Mouse (Mus musculus): ENCODE measurements around the gene Dock11. TPM values are rescaled to one million over a fixed set of nuclear protein-coding genes. Genes with fewer than 3 reads are reported as not detected.

Dock11 gene
- polyA plus RNA-seq, 1 experiment from 2014 or later, result 6.1 TPM

- peak overlapping the region; percentile 73 for H3K9ac ChIP-seq (ENCODE audit: low read depth, low read length)
- H3K27ac ChIP-seq (ENCODE audit: low read length), result no peak overlapping the region
- H3K4me3 ChIP-seq (ENCODE audit: low read length), result peak overlapping the region; percentile 61
- ATAC-seq, result peak; percentile 53; the same call in 1 of the 2 replicates
- no peaks in the 10 kb centered on the region for H3K27me3 ChIP-seq (replicated peaks; ENCODE audit: control insufficient read depth, insufficient read depth, low read length)
- no peaks in the 10 kb centered on the region for H3K4me1 ChIP-seq (ENCODE audit: control insufficient read depth, insufficient read depth, low read length)
- peak overlapping the region; percentile 65 for H3K4me2 ChIP-seq (ENCODE audit: low read depth, low read length)
- 19% methylated on average over 9 of the region's 9 CpGs for WGBS
- no peaks in the 10 kb centered on the region for H3K9me3 ChIP-seq (ENCODE audit: control insufficient read depth, low read length)
- H3K36me3 ChIP-seq (ENCODE audit: control insufficient read depth, insufficient read depth, low read length), result no peaks in the 10 kb centered on the region
Observed at GRCm38 (mm10) chrX:36112422-36112750, 223.8 kb downstream of the Dock11 start.

- Histone ChIP-seq H3K4me3 (ENCODE audit: low read length) (no peak overlapping the region), H3K4me1 (ENCODE audit: control insufficient read depth, insufficient read depth, low read length) (no peaks in the 10 kb centered on the region), H3K9me3 (ENCODE audit: control insufficient read depth, low read length) (no peaks in the 10 kb centered on the region), H3K9ac (ENCODE audit: low read depth, low read length) (no peak overlapping the region), H3K27me3 (replicated peaks; ENCODE audit: control insufficient read depth, insufficient read depth, low read length) (no peaks in the 10 kb centered on the region), H3K36me3 (ENCODE audit: control insufficient read depth, insufficient read depth, low read length) (no peaks in the 10 kb centered on the region), H3K4me2 (ENCODE audit: low read depth, low read length) (no peak overlapping the region), H3K27ac (ENCODE audit: low read length) (no peak overlapping the region)
- ATAC-seq, result no peak
- 79% methylated on average over 4 of the region's 4 CpGs for WGBS
Observed at GRCm38 (mm10) chrX:36115171-36115570, 226.5 kb downstream of the Dock11 start.

Other genes starting within 250 kb of the Dock11 start
- gene Il13ra1, start 223.3 kb downstream of the Dock11 start, polyA plus RNA-seq (2015; fragmentation: Nextera tagmentation; extraction: Ambion mirVana), result 24.3 TPM in 2 replicates

Data from intestine, embryonic 16.5 days (tissue).